Mouse (Mus musculus) right cerebral cortex, adult 18-20 months (tissue): ENCODE results near the gene Efs.
"Not testable (repeated sequence)": the region's sequence is repeated elsewhere in the genome, so short reads cannot be mapped to it uniquely, and the experiment has no call there.

ENCODE experiments used
- DNase-seq: peaks from one replicate; pipeline ENCODE4 v3.0.0; 2022; ENCODE audit warnings: mixed read lengths

Efs gene

GRCm38 (mm10) chr14:54947008-54947407 is 21.1 kb upstream of the Efs start:
- not testable (repeated sequence) for DNase-seq

GRCm38 (mm10) chr14:54945975-54946704 is 20.2 kb upstream of the Efs start:
- no peak for DNase-seq

GRCm38 (mm10) chr14:54944939-54945338 is 19.0 kb upstream of the Efs start:
- DNase-seq = no peak

- DNase-seq = no peak
Measured at GRCm38 (mm10) chr14:54943971-54944370, 18.0 kb upstream of the Efs start.

DNA sequence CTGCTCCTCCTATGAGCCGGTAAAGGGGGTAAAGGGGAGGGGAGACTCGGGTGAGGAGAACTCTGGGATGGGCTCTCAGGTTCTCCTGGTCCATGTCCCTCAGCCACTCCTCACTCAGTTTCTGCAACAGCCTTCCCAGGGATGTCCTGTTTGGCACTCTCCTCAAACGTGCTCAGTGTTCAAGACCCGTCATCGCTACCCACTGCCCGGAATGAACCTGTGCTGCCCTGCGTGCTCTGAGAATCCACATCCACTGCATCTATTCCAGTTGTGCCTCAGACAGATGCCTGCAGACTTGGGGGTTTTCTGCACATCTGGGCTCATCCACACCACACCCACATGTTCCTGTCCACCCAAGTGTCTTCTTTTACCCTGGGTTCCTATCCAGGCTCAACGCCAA is 16.6 kb upstream of the Efs start:
- no peak for DNase-seq

DNA sequence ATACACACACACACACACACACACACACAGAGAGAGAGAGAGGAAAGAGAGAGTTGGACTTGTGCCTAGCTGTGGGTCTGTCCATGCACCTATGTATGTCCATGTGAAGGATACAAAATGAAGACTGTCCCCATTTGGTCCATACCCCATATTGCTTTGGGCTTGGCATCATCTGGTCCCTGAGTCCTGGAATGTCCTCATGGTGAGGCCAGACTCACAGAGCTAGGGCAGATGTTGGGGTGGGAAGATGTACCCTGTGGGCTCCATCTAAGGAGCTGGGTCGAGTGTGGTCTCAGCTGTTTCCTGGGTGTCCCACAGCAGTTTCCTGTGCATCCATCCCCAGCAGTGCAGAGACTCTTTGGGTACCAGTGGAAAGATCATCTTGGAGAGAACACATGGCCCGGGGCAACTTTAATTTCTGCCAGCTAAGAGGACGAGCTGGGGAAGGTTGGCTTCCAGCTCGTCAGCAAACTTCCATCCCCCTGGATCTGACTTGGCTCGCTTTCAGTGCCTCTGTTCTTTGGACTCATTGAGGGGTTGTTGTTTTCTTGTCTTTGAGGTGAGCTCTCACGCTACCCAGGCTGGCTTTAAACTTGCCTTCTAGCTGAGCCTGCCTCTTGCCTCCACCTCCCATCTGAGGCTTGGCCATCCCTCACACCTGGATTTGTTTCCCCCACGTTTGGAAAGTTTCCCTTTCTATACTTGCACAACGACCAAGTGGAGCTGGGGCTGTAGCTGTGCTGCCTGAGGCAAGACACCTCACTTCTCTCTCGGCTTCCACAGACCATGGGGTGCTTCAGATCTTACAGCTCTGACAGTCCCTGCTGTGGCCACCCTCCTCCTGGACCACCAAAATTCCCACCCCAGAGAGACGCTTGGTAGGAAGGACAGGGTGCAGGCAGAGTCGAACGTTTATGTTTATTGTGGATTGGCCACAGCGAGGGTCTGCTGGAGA is 15.4 kb upstream of the Efs start:
- DNase-seq = no peak

DNA sequence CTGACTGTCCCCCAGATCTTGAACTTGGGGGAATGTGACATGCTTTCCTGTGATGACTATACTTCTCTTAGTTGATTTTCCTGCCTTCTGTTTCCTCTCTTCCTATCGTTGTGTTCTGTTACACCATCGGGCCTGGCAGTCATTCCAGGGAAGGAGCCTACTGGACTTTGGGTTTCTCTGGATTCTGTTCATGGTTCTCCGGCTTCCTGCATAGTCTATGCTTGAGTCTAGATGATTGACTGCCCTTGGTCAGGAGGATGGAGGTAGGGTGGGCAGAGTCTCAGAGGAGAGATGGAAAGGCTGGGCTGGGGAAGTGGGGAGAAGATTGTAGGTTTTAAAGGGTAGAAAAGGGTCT is 14.2 kb upstream of the Efs start:
- no peak for DNase-seq

DNA sequence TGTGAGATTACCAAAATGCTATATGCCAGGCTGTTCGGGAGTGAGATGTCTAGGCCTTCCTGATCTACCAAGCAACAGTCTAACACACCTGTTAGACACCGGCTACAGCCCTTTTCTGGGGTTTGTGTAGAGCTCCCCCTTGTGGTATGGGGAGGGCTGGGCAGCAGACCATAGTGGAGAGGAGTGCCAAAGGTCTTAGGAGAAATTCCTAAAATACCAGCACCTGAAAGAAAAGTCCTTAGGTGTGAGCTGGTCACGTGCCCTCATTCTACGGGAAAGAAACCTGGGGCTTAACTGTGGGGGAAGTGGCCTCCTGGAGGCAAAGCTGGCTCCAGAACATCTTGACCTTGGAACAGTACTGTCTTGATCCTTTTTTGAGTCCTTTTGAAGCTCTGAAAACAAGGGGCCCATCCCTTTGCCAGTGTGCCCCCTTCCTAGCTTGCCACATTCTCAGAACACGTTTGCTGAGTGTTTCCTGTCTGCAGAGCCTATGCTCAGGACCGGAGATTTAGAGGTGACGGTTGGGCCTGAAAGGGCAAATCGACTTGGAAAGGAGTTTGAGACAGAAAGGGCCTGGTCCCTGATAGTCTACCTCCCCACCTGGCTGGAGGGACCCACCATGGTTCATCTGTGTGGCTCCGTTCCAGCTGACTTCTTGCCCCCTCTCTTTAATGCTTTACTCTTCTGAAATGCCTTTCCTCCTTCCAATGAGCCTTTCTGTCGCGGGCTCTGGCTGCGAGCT is 13.7 kb upstream of the Efs start:
- DNase-seq = peak; percentile 39

DNA sequence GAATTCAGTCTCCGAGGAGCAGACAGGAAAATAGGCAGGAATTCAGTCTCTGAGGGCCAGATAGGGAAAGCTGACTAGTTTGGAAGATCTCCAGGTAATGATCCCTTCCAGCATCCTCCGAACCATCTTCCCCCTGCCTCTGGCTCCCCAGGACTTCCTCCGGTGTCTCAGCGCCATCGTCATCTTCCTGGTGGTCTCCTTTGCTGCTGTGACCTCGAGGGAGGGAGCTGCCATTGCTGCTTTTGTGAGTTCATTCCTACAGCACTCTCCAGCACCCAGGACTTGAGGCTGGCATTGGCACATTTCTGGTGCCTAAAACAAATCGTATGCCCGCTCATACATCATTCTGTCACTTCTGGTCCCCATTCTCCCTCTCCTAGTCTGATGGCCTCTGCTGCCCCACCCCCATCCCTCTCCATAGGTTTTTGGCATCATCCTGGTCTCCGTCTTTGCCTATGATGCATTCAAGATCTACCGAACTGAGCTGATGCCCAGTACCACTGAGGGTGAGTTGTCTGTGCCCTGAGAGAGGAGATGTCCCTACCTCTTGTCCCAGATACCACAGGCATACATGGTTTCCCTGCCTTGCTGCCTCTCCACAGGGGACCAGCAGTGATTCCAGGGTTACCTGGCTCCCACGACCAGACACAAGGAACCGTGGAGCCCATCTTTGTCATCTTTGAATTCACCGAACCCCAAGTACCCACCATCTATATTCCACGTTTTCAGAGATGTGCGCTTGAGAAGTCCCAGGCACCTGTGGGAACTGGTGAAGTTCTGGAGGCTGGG is 12.7 kb upstream of the Efs start:
- no peak for DNase-seq

GRCm38 (mm10) chr14:54937361-54938182 is 11.6 kb upstream of the Efs start:
- no peak for DNase-seq

DNA sequence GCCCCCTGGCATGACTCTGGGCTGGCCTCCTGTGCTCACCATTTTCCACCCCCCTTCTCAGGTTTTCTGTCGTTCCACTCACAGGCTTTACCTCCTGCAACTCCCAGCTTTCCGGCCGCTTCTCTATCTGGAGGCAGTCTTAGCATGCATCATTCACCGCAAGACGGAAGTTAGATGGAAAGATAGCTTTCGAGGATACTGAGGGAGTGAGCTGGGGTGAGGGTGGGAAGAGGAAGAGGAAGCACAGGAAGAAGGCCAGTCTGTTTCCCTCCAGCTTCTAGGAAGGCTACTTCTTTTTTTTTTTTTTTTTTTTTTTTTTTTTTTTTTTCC is 10.9 kb upstream of the Efs start:
- no peak for DNase-seq

- DNase-seq = peak; percentile 80
Measured at GRCm38 (mm10) chr14:54935904-54936830, 10.2 kb upstream of the Efs start, which contains the start of gene Cmtm5. Cmtm5 (plus strand) TSS chr14:54936261.

DNA sequence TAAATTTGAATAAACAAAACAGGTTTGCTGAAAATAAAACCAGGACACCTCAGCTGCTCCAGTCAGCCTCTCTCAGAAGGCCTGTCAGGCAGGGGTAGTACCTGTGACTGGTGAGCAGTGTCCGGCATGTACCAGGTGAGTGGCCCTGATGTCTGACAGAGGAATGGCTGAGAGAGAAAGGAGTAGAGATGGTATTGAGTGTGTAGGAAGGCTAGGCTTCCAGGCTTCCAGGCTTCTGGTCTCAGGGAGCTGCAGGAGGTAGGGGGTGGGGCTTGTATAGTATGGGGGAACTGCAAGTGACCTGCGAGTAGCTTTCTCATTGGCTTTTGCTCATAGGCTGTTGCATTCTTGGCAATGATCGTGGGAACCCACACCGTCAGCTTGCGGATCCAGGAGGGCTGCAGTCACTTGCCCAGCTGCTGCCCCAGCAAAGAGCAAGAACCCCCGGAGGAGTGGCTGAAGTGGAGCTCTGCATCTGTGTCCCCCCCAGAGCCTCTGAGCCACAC is 6.8 kb upstream of the Efs start, which contains the start of gene Il25:
Gene Il25 (plus strand): TSS at position 51 of the 506 bp plus-strand sequence.
- no peak for DNase-seq

DNA sequence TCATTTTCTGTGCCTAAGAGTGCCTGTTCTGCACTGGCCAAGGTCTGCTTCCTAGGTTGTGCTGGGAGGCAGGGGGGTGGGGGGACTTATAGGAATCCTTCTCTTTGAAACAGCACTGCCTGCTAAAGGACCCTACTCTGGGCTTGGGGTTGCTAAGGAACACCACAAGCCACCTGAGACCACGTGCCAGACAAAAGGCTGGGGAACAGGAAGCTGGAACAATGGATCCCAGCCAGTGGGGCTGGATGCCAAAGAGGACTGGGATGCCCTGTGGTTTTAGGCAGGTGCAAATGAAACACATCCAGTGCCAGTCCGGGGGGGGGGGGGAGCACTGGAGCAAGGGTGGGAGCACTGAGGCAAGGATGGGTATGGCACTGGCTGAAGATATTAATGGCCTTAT is 4.5 kb upstream of the Efs start:
- no peak for DNase-seq

DNA sequence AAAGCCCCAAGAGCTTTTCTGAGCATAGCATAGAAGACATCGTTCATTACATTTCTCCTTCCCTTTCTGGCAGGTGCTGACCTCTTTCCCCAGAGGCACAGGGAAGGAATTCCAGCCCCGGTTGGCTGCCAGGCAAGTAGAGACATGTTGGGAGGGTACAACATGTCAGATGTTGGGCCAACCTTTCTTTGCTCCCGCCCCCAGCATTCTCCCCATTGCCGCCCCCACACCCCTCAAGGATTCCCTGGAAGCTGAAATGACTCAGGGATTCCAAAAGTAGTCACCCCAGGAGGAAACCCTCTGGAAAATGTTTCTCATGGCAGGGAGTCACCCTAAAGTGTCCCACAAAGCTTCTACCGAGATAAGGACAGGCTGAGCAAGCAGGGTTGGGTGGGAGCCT is 3.9 kb upstream of the Efs start:
- no peak for DNase-seq

DNA sequence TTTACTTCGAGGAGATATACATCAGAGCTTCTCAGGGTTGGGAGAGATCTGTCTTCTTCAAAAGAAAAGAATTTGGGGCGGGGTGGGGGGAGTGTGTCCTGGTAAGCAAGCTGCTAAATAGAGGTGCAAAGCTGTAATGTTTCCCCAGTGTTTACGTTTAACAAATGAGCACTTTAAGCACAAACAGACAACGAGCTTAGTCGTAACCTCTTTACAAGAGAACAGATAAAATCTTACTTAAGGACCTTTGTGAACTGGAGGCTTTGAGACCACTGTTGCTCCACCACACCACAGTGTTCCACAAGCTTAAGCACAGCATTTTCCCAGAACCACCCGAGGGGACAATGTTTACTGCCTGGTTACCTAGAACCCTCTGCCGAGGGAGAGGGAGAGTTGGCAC is 1.4 kb upstream of the Efs start:
- no peak for DNase-seq

DNA sequence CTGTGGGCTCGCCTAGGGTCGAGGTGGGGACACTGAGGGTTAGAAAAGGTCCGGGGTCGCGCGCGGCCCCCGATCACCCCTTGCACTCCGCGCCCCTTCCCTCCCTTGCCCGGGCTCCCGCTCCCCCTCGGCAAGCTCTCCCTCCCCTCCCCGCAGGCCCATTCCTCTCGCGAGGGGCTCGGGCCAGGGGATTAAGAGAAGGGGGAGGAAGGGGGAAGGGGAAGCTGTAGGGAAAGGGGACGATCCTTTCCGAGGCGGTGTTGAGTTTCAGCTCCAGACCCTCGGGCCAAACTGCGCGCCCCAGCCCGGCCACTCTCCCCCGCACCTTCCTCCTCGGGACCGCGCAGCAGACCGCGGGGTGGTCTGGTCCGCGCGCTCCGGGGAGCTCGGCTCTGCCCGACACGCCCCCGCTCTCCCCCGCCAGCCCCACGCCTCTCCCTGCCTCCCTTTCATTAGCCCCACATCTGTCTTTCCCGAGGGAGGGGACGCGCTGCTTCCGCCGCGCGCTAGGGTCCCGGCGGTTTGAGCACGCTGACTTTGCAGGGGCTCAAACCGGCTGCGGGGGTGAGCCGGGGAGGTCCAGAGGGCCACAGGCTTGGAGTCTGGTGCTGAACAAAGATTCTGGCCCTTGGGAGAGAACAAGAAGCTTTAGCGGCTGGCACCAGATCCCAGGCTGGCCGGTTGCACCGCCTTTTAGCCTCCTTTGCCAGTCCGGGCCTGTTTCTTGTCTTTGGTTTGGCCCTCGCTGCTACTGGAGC is 654 bp upstream of the Efs start:
- DNase-seq = peak; percentile 30

- no peak for DNase-seq
Measured at GRCm38 (mm10) chr14:54924641-54925348, 1.1 kb downstream of the Efs start.
